Mouse (Mus musculus): ENCODE measurements around the gene Mfsd7a. TPM values are rescaled to one million over a fixed set of nuclear protein-coding genes. Genes with fewer than 3 reads are reported as not detected.

The Mfsd7a gene
- polyA plus RNA-seq, 1 experiment from 2014 or later, result not detected

DNA sequence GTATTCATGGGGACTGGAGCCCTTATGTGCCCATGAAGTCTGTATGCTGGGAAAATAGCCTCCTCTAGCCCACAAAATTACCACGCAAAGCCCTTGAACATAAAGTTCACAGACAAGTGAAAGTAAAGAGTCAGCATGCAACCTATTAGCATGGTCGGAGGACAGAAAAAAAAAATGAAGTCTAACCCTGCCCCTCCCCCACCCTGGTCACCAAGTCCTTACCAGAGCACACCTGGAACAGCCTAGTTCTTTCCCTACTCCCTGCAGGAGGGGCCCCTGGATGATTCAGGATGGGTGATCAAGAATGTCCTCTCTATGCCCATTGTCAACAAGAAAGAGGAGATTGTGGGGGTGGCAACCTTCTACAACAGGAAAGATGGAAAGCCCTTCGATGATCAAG is 25.9 kb downstream of the Mfsd7a start:
- peaks cover 6% of the 10 kb centered on the region; the same call in 1 of the 2 replicates for H3K4me1 ChIP-seq (replicated peaks; ENCODE audit: control insufficient read depth, insufficient read depth, low read length)
- no peaks in the 10 kb centered on the region for H3K9me3 ChIP-seq (ENCODE audit: control insufficient read depth, low read length)
- DNase-seq (ENCODE audit: low spot score) (no peak), ATAC-seq (replicated peaks; ENCODE audit: low FRiP score) (no peak)
- H3K4me3 ChIP-seq (ENCODE audit: low read depth, low read length), result no peak overlapping the region
- 73% methylated on average over 3 of the region's 3 CpGs for WGBS
- H3K36me3 ChIP-seq (ENCODE audit: control insufficient read depth, insufficient read depth, low read length), result no peaks in the 10 kb centered on the region
- no peak overlapping the region for H3K9ac ChIP-seq (ENCODE audit: low read depth, low read length)
- no peaks in the 10 kb centered on the region for H3K27me3 ChIP-seq (replicated peaks; ENCODE audit: control insufficient read depth, insufficient read depth, low read length)
- no peak overlapping the region for H3K27ac ChIP-seq (ENCODE audit: low read depth, low read length)
- H3K4me2 ChIP-seq, result no peak overlapping the region

DNA sequence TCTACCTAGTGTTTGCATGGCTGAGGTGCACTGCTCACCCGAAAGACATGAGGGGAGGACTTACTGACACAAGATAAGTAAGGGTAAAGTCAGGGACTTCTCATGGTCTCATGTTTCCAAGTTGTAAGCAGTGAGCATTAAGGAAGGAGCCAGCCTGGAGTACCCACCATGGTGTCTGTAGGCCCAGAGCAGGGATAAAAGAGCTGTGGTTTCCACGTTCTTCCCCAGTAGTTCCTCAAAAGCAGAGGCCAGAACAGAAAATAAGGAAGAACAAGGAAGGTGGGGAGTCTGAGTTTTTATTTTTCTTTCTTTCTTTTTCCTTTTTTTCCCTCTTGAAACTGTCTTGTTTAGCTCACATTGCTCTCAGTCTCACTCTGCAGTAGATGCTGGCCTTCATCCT is 34.0 kb downstream of the Mfsd7a start:
- H3K27ac ChIP-seq (ENCODE audit: low read depth, low read length), result no peak overlapping the region

DNA sequence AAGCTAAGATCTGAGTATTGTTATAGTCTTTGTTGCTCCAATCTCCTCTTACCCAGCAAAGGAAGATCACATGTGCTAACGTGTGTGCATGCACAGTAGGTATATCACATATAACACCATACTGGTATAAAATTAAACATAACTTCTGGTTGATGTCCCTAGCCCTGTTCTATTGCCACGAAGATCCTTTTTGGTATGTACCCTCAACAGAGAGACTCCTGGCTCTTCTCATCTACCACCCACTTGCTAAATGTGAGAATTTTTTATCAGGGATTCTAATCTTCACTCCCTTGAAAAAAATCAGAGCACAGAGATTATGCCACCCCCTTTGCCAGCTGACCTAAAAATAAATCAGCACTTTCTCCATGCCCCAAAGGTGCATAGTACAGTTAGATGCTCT is 41.7 kb downstream of the Mfsd7a start:
- Histone ChIP-seq H3K27ac (ENCODE audit: low read depth, low read length) (no peak overlapping the region), H3K4me2 (no peak overlapping the region), H3K4me1 (replicated peaks; ENCODE audit: control insufficient read depth, insufficient read depth, low read length) (no peaks in the 10 kb centered on the region), H3K4me3 (ENCODE audit: low read depth, low read length) (no peak overlapping the region), H3K36me3 (ENCODE audit: control insufficient read depth, insufficient read depth, low read length) (no peaks in the 10 kb centered on the region), H3K9me3 (ENCODE audit: control insufficient read depth, low read length) (no peaks in the 10 kb centered on the region), H3K27me3 (replicated peaks; ENCODE audit: control insufficient read depth, insufficient read depth, low read length) (no peaks in the 10 kb centered on the region), H3K9ac (ENCODE audit: low read depth, low read length) (no peak overlapping the region)
- DNase-seq (ENCODE audit: low spot score) (no peak), ATAC-seq (replicated peaks; ENCODE audit: low FRiP score) (no peak)
- 66% methylated on average over 2 of the region's 2 CpGs for WGBS

More for the DNA sequence above, 34.0 kb downstream of the Mfsd7a start:
- ATAC-seq (replicated peaks; ENCODE audit: low FRiP score) (no peak), DNase-seq (ENCODE audit: low spot score) (no peak)
- Histone ChIP-seq H3K27me3 (replicated peaks; ENCODE audit: control insufficient read depth, insufficient read depth, low read length) (no peaks in the 10 kb centered on the region), H3K4me2 (no peak overlapping the region), H3K4me1 (replicated peaks; ENCODE audit: control insufficient read depth, insufficient read depth, low read length) (no peaks in the 10 kb centered on the region), H3K4me3 (ENCODE audit: low read depth, low read length) (no peak overlapping the region), H3K9ac (ENCODE audit: low read depth, low read length) (no peak overlapping the region), H3K36me3 (ENCODE audit: control insufficient read depth, insufficient read depth, low read length) (no peaks in the 10 kb centered on the region), H3K9me3 (ENCODE audit: control insufficient read depth, low read length) (no peaks in the 10 kb centered on the region)
- 55% methylated on average over 2 of the region's 2 CpGs for WGBS

DNA sequence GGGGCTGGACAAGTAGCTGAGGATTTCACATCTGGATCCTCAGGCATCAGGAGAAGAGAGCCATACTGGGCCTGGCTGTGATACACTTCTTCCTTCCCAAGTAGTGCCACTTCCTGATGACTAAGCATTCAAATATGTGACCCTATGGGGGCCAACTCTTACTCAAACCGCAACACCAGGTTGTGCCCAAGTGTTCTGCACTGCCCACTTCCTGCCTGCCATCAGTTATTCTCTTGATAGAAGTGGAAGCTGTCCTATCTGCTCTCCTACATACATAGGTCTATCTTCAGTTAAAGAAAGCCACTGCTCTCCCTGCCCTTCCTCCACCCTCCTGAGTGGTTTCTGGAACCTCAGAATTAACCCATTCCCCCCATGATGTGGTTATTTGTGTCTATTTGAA is 43.2 kb downstream of the Mfsd7a start:
- WGBS, result 28% methylated on average over 1 of the region's 1 CpGs

DNA sequence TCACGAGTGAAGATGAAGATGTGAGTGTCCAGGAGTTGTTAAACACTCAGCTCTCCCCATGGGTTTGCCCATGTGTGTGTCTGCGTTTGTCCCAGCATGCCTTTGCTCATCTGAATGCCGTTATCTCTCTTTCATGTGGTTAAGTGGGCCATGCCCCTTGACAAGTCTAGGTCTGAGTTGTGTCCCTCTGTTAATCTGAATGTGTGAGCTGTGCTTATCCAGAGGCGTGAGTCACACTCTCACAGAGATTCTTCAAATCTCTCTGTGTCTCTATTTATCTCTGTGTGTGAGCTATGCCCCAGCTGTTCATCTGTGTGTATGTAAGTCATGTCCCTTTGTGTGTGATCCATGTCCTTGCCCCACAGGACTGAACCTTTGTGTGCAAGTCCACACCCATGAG is 45.2 kb downstream of the Mfsd7a start:
- Histone ChIP-seq H3K4me1 (replicated peaks; ENCODE audit: control insufficient read depth, insufficient read depth, low read length) (no peaks in the 10 kb centered on the region), H3K27me3 (replicated peaks; ENCODE audit: control insufficient read depth, insufficient read depth, low read length) (no peaks in the 10 kb centered on the region), H3K4me3 (ENCODE audit: low read depth, low read length) (no peak overlapping the region), H3K27ac (ENCODE audit: low read depth, low read length) (no peak overlapping the region), H3K4me2 (no peak overlapping the region), H3K9me3 (ENCODE audit: control insufficient read depth, low read length) (no peaks in the 10 kb centered on the region), H3K9ac (ENCODE audit: low read depth, low read length) (no peak overlapping the region), H3K36me3 (ENCODE audit: control insufficient read depth, insufficient read depth, low read length) (no peaks in the 10 kb centered on the region)
- no peak for DNase-seq (ENCODE audit: low spot score)
- ATAC-seq (replicated peaks; ENCODE audit: low FRiP score), result no peak
- 59% methylated on average over 4 of the region's 4 CpGs for WGBS

More for the DNA sequence above, 43.2 kb downstream of the Mfsd7a start:
- H3K4me1 ChIP-seq (replicated peaks; ENCODE audit: control insufficient read depth, insufficient read depth, low read length), result no peaks in the 10 kb centered on the region
- H3K36me3 ChIP-seq (ENCODE audit: control insufficient read depth, insufficient read depth, low read length), result no peaks in the 10 kb centered on the region
- no peaks in the 10 kb centered on the region for H3K27me3 ChIP-seq (replicated peaks; ENCODE audit: control insufficient read depth, insufficient read depth, low read length)
- no peak for DNase-seq (ENCODE audit: low spot score)
- no peaks in the 10 kb centered on the region for H3K9me3 ChIP-seq (ENCODE audit: control insufficient read depth, low read length)
- no peak; the same call in 1 of the 2 replicates for ATAC-seq (replicated peaks; ENCODE audit: low FRiP score)
- H3K4me3 ChIP-seq (ENCODE audit: low read depth, low read length), result no peak overlapping the region
- H3K9ac ChIP-seq (ENCODE audit: low read depth, low read length), result no peak overlapping the region
- no peak overlapping the region for H3K27ac ChIP-seq (ENCODE audit: low read depth, low read length)
- no peak overlapping the region for H3K4me2 ChIP-seq

Other genes starting within 250 kb of the Mfsd7a start
- gene Dr1, start 180.0 kb downstream of the Mfsd7a start, polyA plus RNA-seq (2014; fragmentation: Nextera tagmentation; extraction: Ambion mirVana), result 57.0 and 60.2 TPM in 2 replicates
- gene Pigg, start 136.3 kb downstream of the Mfsd7a start, polyA plus RNA-seq (2014; fragmentation: Nextera tagmentation; extraction: Ambion mirVana), result 3.9 and 4.6 TPM in 2 replicates
- 0.23 and 0.25 TPM in 2 replicates for gene Gm42517, start 81.0 kb downstream of the Mfsd7a start, polyA plus RNA-seq (2014; fragmentation: Nextera tagmentation; extraction: Ambion mirVana)
- gene Pde6b, start 60.5 kb downstream of the Mfsd7a start, polyA plus RNA-seq (2014; fragmentation: Nextera tagmentation; extraction: Ambion mirVana), result 0.22 and 0.48 TPM in 2 replicates
- gene Atp5k, start 14.4 kb downstream of the Mfsd7a start, polyA plus RNA-seq (2014; fragmentation: Nextera tagmentation; extraction: Ambion mirVana), result 419 and 473 TPM in 2 replicates
- 17.6 and 19.6 TPM in 2 replicates for gene Pcgf3, start 12.3 kb upstream of the Mfsd7a start, polyA plus RNA-seq (2014; fragmentation: Nextera tagmentation; extraction: Ambion mirVana)
- gene Cplx1, start 101.1 kb upstream of the Mfsd7a start, polyA plus RNA-seq (2014; fragmentation: Nextera tagmentation; extraction: Ambion mirVana), result not detected in 2 replicates
- 55.0 and 55.6 TPM in 2 replicates for gene Gak, start 180.9 kb upstream of the Mfsd7a start, polyA plus RNA-seq (2014; fragmentation: Nextera tagmentation; extraction: Ambion mirVana)
- gene Tmem175, start 180.9 kb upstream of the Mfsd7a start, polyA plus RNA-seq (2014; fragmentation: Nextera tagmentation; extraction: Ambion mirVana), result 24.7 and 30.4 TPM in 2 replicates
- 9.8 and 10.1 TPM in 2 replicates for gene Idua, start 211.4 kb upstream of the Mfsd7a start, polyA plus RNA-seq (2014; fragmentation: Nextera tagmentation; extraction: Ambion mirVana)
- gene Dgkq, start 220.8 kb upstream of the Mfsd7a start, polyA plus RNA-seq (2014; fragmentation: Nextera tagmentation; extraction: Ambion mirVana), result 5.8 and 8.8 TPM in 2 replicates
- gene Slc26a1, start 226.7 kb upstream of the Mfsd7a start, polyA plus RNA-seq (2014; fragmentation: Nextera tagmentation; extraction: Ambion mirVana), result 11.6 and 14.4 TPM in 2 replicates
- gene Fgfrl1, start 243.5 kb upstream of the Mfsd7a start, polyA plus RNA-seq (2014; fragmentation: Nextera tagmentation; extraction: Ambion mirVana), result 21.3 and 22.1 TPM in 2 replicates

Measured in liver, embryonic 11.5 days (tissue).